Mouse (Mus musculus) G1E-ER4 (cell line): Measurements from ENCODE around the gene Rap2c. TPM values are rescaled to one million over a fixed set of nuclear protein-coding genes. Genes with fewer than 3 reads are reported as not detected.

Experiments used
- GATA1 ChIP-seq: IDR thresholded peaks from one replicate; pipeline ENCODE4 v1.8.0; 2012; ENCODE audit warnings: low read length, inconsistent platforms
- polyA plus RNA-seq: library from polyadenylated mRNA; stranded (reverse); fragments of >175 nt; gene quantifications from 2 replicates; pipeline ENCODE4 v1.2.3, GENCODE M21; 2012

The Rap2c gene
- 0.93 and 1.3 TPM in 2 replicates for polyA plus RNA-seq

DNA sequence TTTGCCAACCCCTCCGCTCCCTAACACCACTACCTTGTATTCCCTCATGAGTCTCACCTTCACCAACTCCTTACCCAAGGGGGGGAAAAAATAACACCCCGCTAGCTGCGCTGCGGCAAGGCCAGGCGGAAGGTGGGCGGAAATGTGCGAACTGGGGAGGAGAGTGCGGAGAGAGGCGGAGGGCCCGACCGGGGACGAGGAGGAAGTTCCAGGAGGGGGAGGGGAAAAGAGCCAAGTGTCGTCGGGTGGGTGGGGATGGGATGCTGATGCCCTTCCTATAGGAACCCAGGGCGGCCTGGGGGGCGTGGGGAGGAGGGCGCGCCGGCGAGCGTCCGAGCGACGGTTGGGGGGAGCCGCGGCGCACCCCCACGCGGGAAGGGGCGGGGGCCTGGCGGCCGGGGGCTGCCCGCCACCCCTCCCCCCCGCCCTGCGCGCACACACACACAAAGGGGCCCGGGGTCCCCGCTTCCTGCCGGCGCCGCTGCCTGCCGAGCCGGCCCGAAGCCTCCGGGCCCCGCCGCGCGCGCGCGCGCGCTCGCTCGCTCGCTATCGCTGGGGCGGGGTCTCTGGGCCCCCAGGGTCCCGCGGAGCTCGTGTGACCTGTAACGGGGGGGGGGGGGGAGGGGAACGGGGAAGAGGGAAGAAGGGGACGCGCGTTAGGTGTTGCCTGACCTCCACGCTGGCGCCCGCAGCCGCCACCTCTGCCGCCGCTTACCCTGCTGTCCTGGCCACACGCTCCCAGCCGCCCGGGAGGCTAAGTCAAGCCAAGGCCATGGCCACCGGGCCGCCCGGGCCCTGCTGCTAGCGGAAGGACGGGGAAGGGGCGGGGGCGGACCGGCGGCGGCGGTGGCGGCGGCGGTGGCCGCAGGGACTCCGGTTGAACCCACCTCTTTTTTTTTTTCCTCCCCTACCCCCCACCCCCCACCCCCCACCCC lies at the start of gene Rap2c:
TSS of gene Rap2c (minus strand) at position 168 of the 935 bp plus-strand sequence.
- no peak for TF ChIP-seq GATA1

DNA sequence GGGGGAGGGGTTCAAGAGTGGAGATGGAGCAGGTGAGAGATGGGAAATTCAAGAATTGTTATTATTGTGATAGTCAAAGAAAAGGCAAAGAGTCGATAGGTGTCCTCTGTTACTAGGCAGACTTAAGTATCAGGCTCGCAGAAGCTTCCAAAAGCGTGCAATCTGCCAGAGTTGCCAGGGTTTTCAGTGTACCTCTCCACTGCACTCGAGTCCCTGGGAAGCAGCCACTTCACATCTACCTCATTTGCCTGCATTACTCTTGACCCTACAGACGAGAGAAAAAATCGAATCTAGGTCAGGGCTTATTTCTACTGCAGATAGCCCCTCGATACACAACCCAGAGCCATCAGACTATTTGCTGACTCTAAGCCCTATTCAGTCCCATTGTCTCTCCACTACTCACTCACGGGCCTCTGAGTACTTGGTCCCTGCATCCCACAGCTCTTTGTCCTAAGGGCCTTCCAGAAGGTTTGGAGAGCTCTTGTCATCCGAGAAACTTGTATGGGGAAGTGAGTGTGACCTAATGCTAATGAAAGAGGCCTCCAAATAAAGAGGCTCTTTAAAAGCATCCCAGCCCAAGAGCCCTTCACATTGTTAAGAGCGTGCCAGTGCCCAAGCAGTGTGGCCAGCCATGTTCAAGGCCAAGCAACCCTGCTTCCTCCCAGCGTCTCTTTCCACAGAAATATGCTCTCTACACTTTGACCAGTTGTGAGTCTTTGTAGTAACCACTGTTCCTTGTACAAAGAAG lies 48.9 kb upstream of the Rap2c start:
- no peak for TF ChIP-seq GATA1

DNA sequence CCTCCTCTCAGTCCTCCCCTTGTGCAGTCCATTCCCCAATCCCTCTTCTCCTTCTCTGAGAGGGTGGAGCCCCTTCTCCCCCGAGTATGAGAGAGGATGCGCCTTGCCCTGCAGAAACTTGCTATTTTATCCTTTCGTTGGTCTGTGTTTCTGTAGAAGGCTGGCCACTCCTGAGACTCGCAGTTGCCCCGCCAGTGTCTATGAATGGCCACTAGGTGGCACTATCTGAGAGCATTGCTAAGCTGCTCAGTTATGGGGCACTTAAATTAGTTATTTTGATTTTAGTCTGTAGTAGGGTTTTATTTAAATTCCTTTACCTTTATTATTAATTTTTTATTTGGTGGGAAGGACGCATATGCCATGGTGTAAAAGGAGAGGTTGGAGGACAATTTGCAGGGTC lies 48.0 kb upstream of the Rap2c start:
- no peak for TF ChIP-seq GATA1

DNA sequence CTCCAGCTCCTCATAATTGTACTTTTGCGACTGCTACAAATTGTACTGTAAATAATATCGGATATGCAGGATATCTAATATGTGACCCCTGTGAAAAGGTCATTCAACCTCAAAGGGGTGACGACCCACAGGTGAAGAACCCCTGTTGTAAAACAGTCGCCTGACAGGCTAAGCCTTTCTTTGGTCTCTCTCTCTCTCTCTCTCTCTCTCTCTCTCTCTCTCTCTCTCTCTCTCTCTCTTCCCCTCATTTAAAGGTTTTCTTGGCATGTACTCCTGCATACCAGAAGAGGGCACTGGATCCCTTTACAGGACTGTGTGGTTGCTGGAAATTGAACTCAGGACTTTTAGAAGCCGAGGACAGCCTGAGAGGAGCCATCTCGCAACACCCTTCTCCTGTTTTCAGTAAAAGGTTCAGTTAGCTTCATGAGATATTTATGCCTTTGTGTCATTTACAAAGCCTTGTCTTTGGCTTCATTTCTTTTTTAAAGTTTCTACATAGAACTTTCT lies 47.4 kb upstream of the Rap2c start:
- no peak for TF ChIP-seq GATA1

DNA sequence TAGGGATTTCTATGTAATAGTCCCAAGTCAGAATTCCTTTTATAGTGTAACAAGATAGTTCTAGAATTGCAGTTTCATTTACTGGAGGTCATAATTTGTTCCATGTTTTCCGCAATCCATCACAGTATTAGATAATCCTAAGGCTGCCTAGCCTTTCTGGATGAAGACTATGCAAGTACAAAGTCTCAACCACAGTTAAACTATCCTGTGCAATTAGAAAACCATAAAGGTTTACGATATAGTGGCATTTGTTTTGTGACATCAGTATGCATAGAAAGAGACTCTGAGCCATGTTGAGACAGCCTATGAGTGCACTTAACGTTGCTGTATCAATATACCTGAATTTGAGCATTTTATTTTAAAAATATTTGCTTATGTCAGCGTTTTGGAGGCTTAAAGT lies 42.4 kb upstream of the Rap2c start:
- TF ChIP-seq GATA1, result no peak

DNA sequence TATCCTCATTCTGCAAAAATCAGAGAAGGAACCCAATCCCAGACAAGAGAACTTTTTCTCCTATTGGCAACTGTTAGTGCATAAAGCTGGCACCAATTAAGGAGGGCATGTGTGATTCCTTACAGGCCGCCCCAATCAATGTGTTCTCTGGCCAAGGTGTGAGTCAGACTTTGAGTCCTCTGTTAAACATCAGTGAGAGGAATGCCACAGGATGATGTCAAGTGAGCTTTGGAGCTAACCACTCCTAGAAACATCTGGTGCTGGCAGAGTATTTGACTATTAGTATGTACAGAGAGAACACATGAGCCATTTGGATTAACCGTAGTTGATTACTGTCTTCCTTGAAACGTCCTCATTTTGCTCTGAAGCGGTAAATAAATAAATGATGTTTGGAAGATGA lies 40.9 kb upstream of the Rap2c start:
- no peak for TF ChIP-seq GATA1

DNA sequence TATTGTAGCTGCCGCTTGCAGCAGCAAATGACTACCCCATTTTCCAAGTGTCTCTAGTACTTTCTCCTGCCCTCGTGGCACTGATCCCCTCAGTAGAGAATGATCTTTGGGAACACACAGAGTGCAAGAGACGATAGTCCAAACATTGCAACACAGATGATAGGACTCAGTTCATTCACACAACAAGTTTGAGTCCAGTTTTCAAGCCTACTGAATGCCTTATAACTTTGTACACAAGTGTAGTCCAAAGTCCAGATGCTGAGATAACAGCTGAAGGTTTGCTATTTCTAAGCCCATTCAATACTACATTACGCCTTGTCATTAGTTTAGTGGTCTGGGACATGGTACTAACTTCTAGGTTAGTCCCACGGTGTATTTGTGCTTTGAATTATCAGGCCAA lies 40.5 kb upstream of the Rap2c start:
- TF ChIP-seq GATA1, result no peak

DNA sequence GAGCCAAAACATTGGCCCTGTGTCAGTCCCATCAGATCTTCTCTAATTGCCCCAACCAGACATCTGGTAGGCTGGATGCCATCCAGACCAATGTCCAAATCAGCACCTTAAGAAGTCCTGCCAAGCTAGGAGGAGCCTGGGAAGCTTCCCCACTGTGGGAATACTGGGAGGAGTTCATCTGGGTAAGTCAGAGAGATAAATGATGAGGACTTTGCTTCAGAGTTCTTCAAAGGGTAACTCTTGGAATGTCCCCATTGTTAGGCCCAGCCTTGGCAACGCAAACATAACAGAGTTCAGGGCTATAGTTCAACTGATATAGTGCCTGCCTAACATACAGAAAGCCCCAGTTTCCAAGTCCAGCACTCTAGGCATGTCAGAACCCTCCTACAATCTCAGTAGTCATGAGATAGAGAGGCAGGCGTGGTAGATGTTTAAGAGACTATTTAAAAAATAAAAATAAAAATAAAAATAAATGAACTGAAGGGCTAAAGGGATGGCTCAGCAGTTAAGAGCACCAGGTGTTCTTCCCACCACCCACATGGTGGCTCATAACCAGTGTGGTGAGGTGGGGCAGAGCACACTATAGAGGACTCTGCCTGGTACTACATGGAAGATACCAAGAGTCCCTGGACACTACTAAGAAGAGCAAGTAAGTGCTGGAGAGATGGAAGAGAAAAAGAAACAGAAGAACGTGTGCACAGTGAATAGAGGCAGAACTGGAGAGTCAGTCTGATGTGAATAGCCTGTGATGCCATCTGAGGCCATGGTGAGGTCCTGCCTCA lies 34.1 kb upstream of the Rap2c start:
- TF ChIP-seq GATA1, result no peak

DNA sequence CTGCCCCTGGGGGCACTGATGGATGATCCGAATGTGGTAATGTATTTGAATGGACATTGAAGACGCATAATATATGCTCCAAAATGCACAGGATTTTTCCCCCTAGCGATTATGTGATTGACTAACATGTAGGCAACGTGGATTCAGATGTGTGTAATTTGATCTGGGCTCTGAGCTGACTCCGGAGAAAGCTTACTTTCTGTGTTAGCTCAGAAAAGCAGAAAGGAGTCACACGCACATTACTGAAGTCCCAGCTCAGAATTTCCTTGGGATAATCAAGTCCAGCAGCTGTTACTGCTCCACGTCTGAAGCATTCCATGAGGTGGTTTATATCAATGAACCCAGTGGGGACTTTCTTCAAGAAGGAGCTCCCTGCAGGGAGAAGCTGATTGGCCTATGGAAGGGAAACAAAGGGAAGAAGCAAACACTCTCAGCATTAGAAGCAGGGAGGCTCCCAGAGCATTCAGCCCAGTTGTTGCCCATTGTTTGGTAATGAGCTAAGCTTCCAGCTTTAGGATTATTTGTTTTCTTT lies 17.9 kb upstream of the Rap2c start:
- TF ChIP-seq GATA1, result no peak

DNA sequence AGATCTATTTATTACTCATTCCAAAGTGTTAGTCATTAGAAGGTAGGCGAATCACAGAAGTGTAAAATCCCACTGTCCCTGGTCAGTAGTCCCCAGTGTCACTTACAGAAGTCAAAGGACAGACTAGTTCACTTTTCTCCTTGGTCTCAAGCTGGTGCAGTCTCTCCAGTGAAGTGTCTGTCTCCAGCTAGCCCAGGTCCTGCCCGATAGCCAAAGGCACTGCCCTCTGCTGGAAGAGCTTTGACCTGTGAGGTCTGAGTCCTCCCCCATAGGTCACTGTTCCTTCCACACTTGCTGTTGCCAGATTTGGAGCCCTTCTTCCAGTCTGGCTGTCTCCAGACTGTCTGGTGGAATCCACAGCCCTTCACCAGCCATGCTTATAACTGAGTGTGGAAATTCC lies 2.1 kb upstream of the Rap2c start:
- TF ChIP-seq GATA1, result no peak

DNA sequence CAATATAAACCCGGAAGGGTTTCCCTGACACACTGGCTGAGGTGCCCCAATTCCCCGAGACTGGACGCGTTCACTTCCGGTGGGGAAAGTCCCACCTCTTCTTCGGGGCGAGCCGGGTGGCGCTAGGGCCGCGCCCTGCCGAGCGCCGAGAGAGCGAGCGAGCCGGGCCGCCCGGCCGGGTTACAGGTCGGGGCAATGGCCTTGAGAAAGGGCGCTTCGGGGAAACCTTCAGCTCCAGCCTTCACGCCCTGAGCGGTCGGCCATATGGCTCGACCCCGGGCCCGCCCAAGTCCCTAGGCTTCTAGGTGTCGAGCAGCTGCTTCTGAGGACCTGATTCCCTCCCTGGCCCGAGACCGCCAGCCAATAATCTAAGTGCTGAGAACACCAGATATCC lies 965 bp upstream of the Rap2c start:
- TF ChIP-seq GATA1, result no peak

DNA sequence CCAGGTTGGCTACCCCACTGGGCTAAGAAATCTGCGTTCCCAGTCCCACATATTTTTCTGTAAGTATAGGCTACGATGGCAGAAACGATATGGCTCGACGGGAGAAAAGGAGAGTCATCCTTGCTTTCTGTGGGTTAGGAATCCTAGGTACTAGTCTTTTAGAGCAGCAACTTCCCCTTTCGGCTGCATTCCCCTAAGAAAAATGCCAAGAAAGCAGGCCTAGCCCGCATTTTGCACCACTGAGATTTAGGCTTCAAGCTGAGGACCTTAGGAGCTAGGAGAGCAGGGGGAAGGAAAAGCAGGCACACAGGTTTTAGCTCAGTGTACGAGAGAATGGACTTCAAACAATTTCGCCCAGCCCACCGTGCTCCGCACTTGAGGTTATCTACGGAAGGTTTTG lies 892 bp downstream of the Rap2c start:
- TF ChIP-seq GATA1, result no peak

DNA sequence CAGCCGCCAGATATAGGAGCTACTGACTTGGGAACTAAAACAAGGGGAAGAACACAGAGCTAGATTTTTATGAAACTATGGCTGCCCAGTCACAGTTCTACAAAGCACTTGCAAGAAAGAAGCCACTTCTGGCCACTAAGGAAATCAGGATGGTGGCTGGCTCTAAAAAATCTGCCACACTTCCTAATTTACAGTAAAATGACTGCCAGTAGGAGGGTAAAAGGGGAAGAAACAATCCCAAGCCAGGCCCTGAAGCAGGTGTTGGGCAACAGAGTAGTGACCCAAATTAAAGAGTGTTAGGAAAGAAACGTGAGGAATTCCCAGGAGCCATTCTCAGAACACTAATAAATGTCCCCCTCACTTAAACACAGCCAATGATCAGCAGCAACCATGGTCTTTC lies 5.5 kb downstream of the Rap2c start:
- no peak for TF ChIP-seq GATA1

DNA sequence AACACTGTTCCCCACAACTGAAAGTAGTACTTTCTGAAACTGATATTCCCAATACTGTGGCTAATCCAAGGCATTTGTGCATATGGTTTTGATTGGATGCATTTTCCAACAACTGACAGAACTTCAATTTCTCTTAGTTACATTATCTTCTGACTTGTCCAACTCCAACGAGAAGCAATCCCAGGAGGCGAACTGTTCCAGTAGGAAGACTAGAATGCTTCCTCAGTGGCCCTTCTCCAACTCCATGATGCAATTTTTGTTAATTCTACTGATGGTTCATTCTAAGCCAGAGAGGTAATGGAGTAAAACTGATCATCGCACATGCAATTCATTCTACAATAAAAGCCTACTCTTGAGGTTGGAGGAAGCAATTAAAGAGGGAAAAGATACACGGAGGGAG lies 7.5 kb downstream of the Rap2c start:
- TF ChIP-seq GATA1, result no peak

DNA sequence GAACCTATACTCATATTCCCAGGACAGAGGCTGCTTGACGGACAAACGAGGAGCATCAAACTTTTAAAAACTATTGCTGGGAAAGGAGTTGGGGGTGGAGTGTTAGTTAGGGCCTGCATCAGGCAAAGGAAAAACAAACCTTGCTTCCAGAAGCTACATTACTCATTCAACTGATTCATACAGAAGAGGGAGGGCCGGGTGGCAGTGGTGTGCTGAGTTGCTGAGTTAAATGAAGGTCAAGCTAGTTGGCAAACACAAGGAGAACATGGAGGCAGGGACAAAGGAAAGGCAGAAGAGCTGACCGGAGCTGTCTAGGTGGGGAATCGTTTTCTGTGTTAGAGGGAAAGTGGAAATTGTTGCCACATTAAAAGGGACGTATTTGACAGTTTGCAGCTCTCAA lies 17.0 kb downstream of the Rap2c start:
- no peak for TF ChIP-seq GATA1
